9 mouse cellular contexts compared by ENCODE assay signal in the genomic region with DNA sequence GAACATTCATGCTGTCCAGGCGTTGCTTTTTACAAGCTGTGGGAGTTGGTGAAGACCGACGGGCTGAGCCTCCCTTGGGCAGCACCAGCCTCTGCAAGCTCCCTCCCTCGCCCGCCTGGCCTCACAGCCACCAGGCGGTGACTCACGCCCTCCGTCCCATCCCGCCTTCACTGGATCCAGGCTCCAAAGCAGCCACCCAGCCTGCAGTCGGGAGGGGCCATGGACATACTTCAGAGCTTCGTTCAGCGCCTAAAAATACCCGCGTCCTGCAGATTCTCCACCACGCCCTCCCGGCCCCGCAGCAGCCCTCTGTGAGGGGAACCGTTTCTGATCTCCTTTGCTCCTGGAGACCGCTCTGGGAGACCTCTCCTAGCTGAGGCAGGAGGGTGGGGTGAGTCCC. TPM values are rescaled to one million over a fixed set of nuclear protein-coding genes. Genes with fewer than 3 reads are reported as not detected.
DNase-seq lines count a peak whose midpoint lies in the region; ATAC-seq and TF ChIP-seq lines count a peak whose summit lies in the region.
"Had no signal": no experiment of that assay in that cellular context is flagged by ENCODE, and none has a peak within 500 bp of the region (broad histone marks: within the 10 kb centered on the region; RNA-seq: fewer than 3 reads in every experiment).

No protein-coding gene starts in this region.

- H3K4me2 ChIP-seq in kidney, embryonic 14.5 days (replicated peaks; ENCODE audit: low read depth, low read length): peak overlapping the region; percentile 21
- peak overlapping the region; percentile 47 for H3K4me2 ChIP-seq in intestine, postnatal 0 days (replicated peaks; ENCODE audit: low read depth)

- H3K27me3 ChIP-seq in kidney, embryonic 14.5 days (ENCODE audit: control insufficient read depth, insufficient read depth, low read length): no peaks in the 10 kb centered on the region
- H3K27me3 ChIP-seq in intestine, postnatal 0 days (replicated peaks; ENCODE audit: control insufficient read depth, insufficient read depth, low read length): no peaks in the 10 kb centered on the region

- no peaks in the 10 kb centered on the region for H3K9me3 ChIP-seq in kidney, embryonic 14.5 days (ENCODE audit: control insufficient read depth, low read length)
- no peaks in the 10 kb centered on the region for H3K9me3 ChIP-seq in intestine, postnatal 0 days (ENCODE audit: control insufficient read depth)

- DNase-seq in kidney, adult 11 months: no peak
- peak; percentile 87 for DNase-seq in adrenal gland, adult 8-10 months
- DNase-seq in gastrocnemius, postnatal 4 days (ENCODE audit: low spot score in 2 of 2): peak; percentile 64 to 78
- peak; percentile 78 for DNase-seq in lung, postnatal 25 days (ENCODE audit: low spot score)
- peak; percentile 58 to 81 for DNase-seq in urinary bladder, postnatal 36 days (ENCODE audit: low spot score in 2 of 2)
- DNase-seq in cerebellum, postnatal 14 days: no peak

- peaks cover 8% of the 10 kb centered on the region; the same call in 1 of the 2 replicates for H3K4me1 ChIP-seq in kidney, embryonic 14.5 days (ENCODE audit: control insufficient read depth, insufficient read depth, low read length)
- peaks cover 7% of the 10 kb centered on the region; the same call in 1 of the 2 replicates for H3K4me1 ChIP-seq in intestine, postnatal 0 days (replicated peaks; ENCODE audit: control insufficient read depth, insufficient read depth, low read length)

- peak; percentile 45 for ATAC-seq in kidney, embryonic 14.5 days (ENCODE audit: low FRiP score, low TSS enrichment)
- ATAC-seq in intestine, postnatal 0 days: peak; percentile 43

- H3K4me3 ChIP-seq in kidney, embryonic 14.5 days (ENCODE audit: low read length): no peak overlapping the region
- H3K4me3 ChIP-seq in intestine, postnatal 0 days (ENCODE audit: low read depth, low read length): no peak overlapping the region

- peaks cover 26% of the 10 kb centered on the region for H3K36me3 ChIP-seq in kidney, embryonic 14.5 days (ENCODE audit: control insufficient read depth, insufficient read depth, low read length)
- peaks cover 8% of the 10 kb centered on the region; the same call in 1 of the 2 replicates for H3K36me3 ChIP-seq in intestine, postnatal 0 days (ENCODE audit: control insufficient read depth, insufficient read depth)

- H3K9ac ChIP-seq in kidney, embryonic 14.5 days (ENCODE audit: low read depth, low read length): peak overlapping the region; percentile 40; the same call in 1 of the 2 replicates
- H3K9ac ChIP-seq in intestine, postnatal 0 days (ENCODE audit: low read depth, low read length): peak overlapping the region; percentile 12; the same call in 1 of the 2 replicates

- no peak overlapping the region for H3K27ac ChIP-seq in kidney, embryonic 14.5 days (ENCODE audit: low read depth, low read length)
- peak overlapping the region; percentile 31 for H3K27ac ChIP-seq in intestine, postnatal 0 days (ENCODE audit: low read depth, low read length)

- 3% methylated on average over 19 of the region's 19 CpGs for WGBS in kidney, embryonic 14.5 days
- 4% methylated on average over 19 of the region's 19 CpGs for WGBS in intestine, postnatal 0 days

- TF ChIP-seq CTCF in intestine, postnatal 0 days (IDR thresholded peaks at IDR 0.05; ENCODE audit: low read depth): peak; percentile 64

RNA-seq across cellular contexts. Expression of a gene that starts 9.1 kb away (rescaled TPM):
- 353 and 447 TPM in 2 replicates for polyA plus RNA-seq in kidney, embryonic 14.5 days (2014; fragmentation: Nextera tagmentation; extraction: Ambion mirVana)
- total RNA-seq in adrenal gland, adult 8-10 months (2022): 100 to 1,000 TPM in 1 of 4 experiments, 10 to 100 TPM in 3; 81.4 to 101 (median 86.6) TPM
- 10 to 100 TPM; 70.1 to 84.7 TPM for total RNA-seq in gastrocnemius, postnatal 4 days (2021)
- 181 and 182 TPM in 2 replicates for polyA plus RNA-seq in intestine, postnatal 0 days (2015; fragmentation: Nextera tagmentation; extraction: Ambion mirVana)

RNA-seq across cellular contexts. Expression of a gene that starts 16.6 kb away (rescaled TPM):
- polyA plus RNA-seq in kidney, embryonic 14.5 days (2014; fragmentation: Nextera tagmentation; extraction: Ambion mirVana): 95.1 and 117 TPM in 2 replicates
- 100 to 1,000 TPM; 187 to 329 (median 253) TPM for total RNA-seq in adrenal gland, adult 8-10 months (2022)
- 100 to 1,000 TPM; 201 to 228 TPM for total RNA-seq in gastrocnemius, postnatal 4 days (2021)
- polyA plus RNA-seq in intestine, postnatal 0 days (2015; fragmentation: Nextera tagmentation; extraction: Ambion mirVana): 114 and 121 TPM in 2 replicates

RNA-seq across cellular contexts. Expression of a gene that starts 21.1 kb away (rescaled TPM):
- 0.12 TPM in 1 of 2 replicates, not detected in the other for polyA plus RNA-seq in kidney, embryonic 14.5 days (2014; fragmentation: Nextera tagmentation; extraction: Ambion mirVana)
- total RNA-seq in adrenal gland, adult 8-10 months (2022): under 1 TPM in 3 of 4 experiments, not detected in 1; 0.07 to 0.09 (median 0.08) TPM
- not detected for total RNA-seq in gastrocnemius, postnatal 4 days (2021)
- polyA plus RNA-seq in intestine, postnatal 0 days (2015; fragmentation: Nextera tagmentation; extraction: Ambion mirVana): not detected in 2 replicates

RNA-seq across cellular contexts. Expression of a gene that starts 22.0 kb away (rescaled TPM):
- 62.2 and 62.6 TPM in 2 replicates for polyA plus RNA-seq in kidney, embryonic 14.5 days (2014; fragmentation: Nextera tagmentation; extraction: Ambion mirVana)
- total RNA-seq in adrenal gland, adult 8-10 months (2022): 100 to 1,000 TPM; 129 to 163 (median 131) TPM
- total RNA-seq in gastrocnemius, postnatal 4 days (2021): 10 to 100 TPM; 41.4 to 47.0 TPM
- 79.0 and 92.1 TPM in 2 replicates for polyA plus RNA-seq in intestine, postnatal 0 days (2015; fragmentation: Nextera tagmentation; extraction: Ambion mirVana)

RNA-seq across cellular contexts. Expression of a gene that starts 36.1 kb away (rescaled TPM):
- 0.23 and 0.73 TPM in 2 replicates for polyA plus RNA-seq in kidney, embryonic 14.5 days (2014; fragmentation: Nextera tagmentation; extraction: Ambion mirVana)
- not detected for total RNA-seq in adrenal gland, adult 8-10 months (2022)
- not detected for total RNA-seq in gastrocnemius, postnatal 4 days (2021)
- polyA plus RNA-seq in intestine, postnatal 0 days (2015; fragmentation: Nextera tagmentation; extraction: Ambion mirVana): 2.8 TPM in 2 replicates
- total RNA-seq: left cerebral cortex, postnatal 10 days had no signal

Comparison
In these comparisons a context has a peak if more than half of its experiments do, and no peak if none do; other contexts are left out.
1. DNase-seq: peak in adrenal gland, adult 8-10 months (single experiment), gastrocnemius, postnatal 4 days (2 of 2), lung, postnatal 25 days (single experiment) and urinary bladder, postnatal 36 days (2 of 2); none in kidney, adult 11 months (single experiment) and cerebellum, postnatal 14 days (0 of 2).